Mouse (Mus musculus) thymus, adult 2 months (tissue): ENCODE measurements around the gene Fam20b.

Experiments
- CTCF ChIP-seq: fragments of 200-500 bp; IDR thresholded peaks from 2 replicates; pipeline ENCODE4 v1.5.1; 2012; ENCODE audit warnings: mild to moderate bottlenecking, control low read depth, low read length, moderate library complexity, borderline replicate concordance; ENCODE audit not compliant: control insufficient read depth, poor library complexity, insufficient read depth; ENCODE audit errors: extremely low read depth
- POLR2A ChIP-seq: fragments of 200-500 bp; IDR thresholded peaks from 2 replicates; pipeline ENCODE4 v1.6.1; 2012; ENCODE audit warnings: mild to moderate bottlenecking, low read length, control low read depth, moderate library complexity; ENCODE audit not compliant: control insufficient read depth, poor library complexity, insufficient read depth; ENCODE audit errors: extremely low read depth

- no peak for TF ChIP-seq POLR2A
- TF ChIP-seq CTCF = peak; percentile 40; the same call in 1 of the 2 replicates
Observed at GRCm38 (mm10) chr1:156676171-156676570, 42.7 kb downstream of the Fam20b start.
